Mouse (Mus musculus) ES-Bruce4 (cell line): Measurements from ENCODE around the gene Ak1. TPM values are rescaled to one million over a fixed set of nuclear protein-coding genes. Genes with fewer than 3 reads are reported as not detected.

Experiments used
- H3K27ac ChIP-seq: 2 replicates; pipeline ENCODE4 v1.5.1; 2012; ENCODE audit warnings: low read length, inconsistent platforms; ENCODE audit not compliant: insufficient read depth
- H3K27me3 ChIP-seq: 2 replicates; pipeline ENCODE4 v1.6.1; 2012; ENCODE audit warnings: mild to moderate bottlenecking, low read length, inconsistent platforms; ENCODE audit not compliant: control insufficient read depth, poor library complexity, insufficient read depth, severe bottlenecking
- H3K36me3 ChIP-seq: 2 replicates; pipeline ENCODE4 v1.6.1; 2012; ENCODE audit warnings: inconsistent platforms, mild to moderate bottlenecking, low read length, moderate library complexity; ENCODE audit not compliant: control insufficient read depth, poor library complexity, insufficient read depth, severe bottlenecking
- H3K4me1 ChIP-seq: one replicate; pipeline ENCODE4 v1.8.1; 2011; ENCODE audit warnings: low read length; ENCODE audit not compliant: control insufficient read depth, insufficient read depth
- H3K4me3 ChIP-seq: 2 replicates; pipeline ENCODE4 v1.5.1; 2011; ENCODE audit warnings: low read depth, mild to moderate bottlenecking, low read length
- H3K9ac ChIP-seq: 2 replicates; pipeline ENCODE4 v1.6.1; 2012; ENCODE audit warnings: low read depth, mild to moderate bottlenecking, inconsistent platforms; ENCODE audit not compliant: poor library complexity, severe bottlenecking
- H3K9me3 ChIP-seq: replicated peaks from 2 replicates; pipeline ENCODE4 v1.6.1; 2012; ENCODE audit warnings: mild to moderate bottlenecking, low read length, inconsistent platforms; ENCODE audit not compliant: control insufficient read depth, poor library complexity, insufficient read depth, severe bottlenecking
- CTCF ChIP-seq: IDR thresholded peaks from one replicate; pipeline ENCODE4 v1.8.1; 2011; ENCODE audit warnings: low read depth, low read length
- EP300 ChIP-seq: IDR thresholded peaks from 2 replicates; pipeline ENCODE4 v1.6.1; 2011; ENCODE audit warnings: low read depth, low read length; ENCODE audit not compliant: insufficient read depth
- POLR2A ChIP-seq: IDR thresholded peaks from one replicate; pipeline ENCODE4 v1.8.1; 2011; ENCODE audit warnings: low read length; ENCODE audit not compliant: insufficient read depth
- polyA plus RNA-seq: library from polyadenylated mRNA; stranded (reverse); fragments of >200 nt; gene quantifications from 2 replicates; pipeline ENCODE4 v1.2.4, GENCODE M21; 2011; ENCODE audit warnings: low read depth; ENCODE audit not compliant: missing spikeins, insufficient read depth, insufficient read length

The Ak1 gene
- polyA plus RNA-seq, 1 experiment: 71.8 TPM

DNA sequence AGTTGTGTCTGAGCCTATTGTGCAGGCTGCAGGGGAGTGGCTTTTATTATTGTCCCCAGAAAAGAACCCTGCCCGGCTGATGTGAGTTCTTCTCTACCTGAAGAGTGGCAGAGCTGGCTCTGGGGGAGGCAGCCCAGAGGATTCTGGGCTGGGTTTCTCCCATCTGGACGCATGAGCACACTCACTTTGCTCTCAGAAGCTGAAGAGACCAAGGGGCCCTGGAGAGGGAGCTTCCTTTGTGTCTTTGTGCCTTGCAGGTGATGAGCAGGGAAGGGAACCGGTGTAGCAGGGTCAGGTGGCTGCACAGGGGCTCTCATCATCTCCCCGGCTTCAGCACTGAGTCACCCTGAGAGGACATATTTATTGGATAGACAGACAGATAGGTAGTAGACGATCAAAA is 40.7 kb downstream of the Ak1 start:
- Histone ChIP-seq H3K27ac (no peak overlapping the region), H3K9me3 (no peaks in the 10 kb centered on the region), H3K9ac (no peak overlapping the region), H3K36me3 (no peaks in the 10 kb centered on the region), H3K27me3 (no peaks in the 10 kb centered on the region), H3K4me1 (no peaks in the 10 kb centered on the region), H3K4me3 (no peak overlapping the region)
- TF ChIP-seq POLR2A: no peak
- TF ChIP-seq CTCF: no peak
- TF ChIP-seq EP300: no peak

DNA sequence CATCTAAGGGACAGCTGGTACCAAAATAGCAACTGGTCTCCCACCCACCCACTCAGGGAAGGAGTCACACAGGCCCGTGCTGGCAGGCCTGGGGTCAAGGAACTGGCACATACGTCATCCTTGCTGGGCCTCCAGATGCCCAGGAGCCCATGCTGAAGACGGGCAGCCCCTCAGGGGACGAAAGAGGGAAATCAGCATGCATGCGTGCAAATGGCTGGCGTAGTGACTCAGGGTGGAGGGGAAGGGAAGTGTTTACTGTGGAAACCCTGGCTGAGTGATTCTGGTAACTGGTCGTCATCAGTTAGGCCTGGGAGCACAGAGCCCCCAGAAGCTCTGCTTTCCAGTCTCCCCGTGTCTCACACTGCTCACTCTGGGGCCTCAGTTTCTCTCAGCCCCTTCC is 43.8 kb downstream of the Ak1 start:
- Histone ChIP-seq H3K4me3 (no peak overlapping the region), H3K9ac (no peak overlapping the region), H3K4me1 (no peaks in the 10 kb centered on the region), H3K27me3 (no peaks in the 10 kb centered on the region), H3K27ac (no peak overlapping the region), H3K9me3 (no peaks in the 10 kb centered on the region), H3K36me3 (no peaks in the 10 kb centered on the region)
- TF ChIP-seq CTCF: no peak
- TF ChIP-seq POLR2A: no peak
- no peak for TF ChIP-seq EP300

DNA sequence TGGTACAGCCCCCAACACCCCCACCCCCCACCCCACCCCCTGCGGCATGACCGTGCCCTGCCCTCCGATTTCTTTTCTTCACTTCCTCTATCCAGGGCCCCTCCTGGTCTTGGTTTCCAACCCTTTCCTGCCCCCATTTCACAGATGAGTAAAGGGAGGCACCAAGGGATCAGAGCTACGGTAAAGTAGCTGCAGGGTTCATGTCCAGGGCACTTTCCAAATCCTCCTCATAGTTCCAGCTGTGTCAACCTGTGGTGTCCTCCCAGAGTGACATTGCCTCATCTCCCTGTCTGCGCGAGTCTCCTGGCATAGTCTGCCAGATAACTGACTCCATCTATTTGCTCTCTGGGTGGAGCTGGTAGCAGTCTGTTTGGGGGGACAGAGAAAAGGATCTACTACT is 44.3 kb downstream of the Ak1 start:
- no peaks in the 10 kb centered on the region for H3K9me3 ChIP-seq
- H3K27ac ChIP-seq: no peak overlapping the region
- H3K4me1 ChIP-seq: no peaks in the 10 kb centered on the region
- H3K4me3 ChIP-seq: no peak overlapping the region
- TF ChIP-seq POLR2A (no peak), CTCF (no peak), EP300 (no peak)
- no peaks in the 10 kb centered on the region for H3K27me3 ChIP-seq
- no peak overlapping the region for H3K9ac ChIP-seq
- no peaks in the 10 kb centered on the region for H3K36me3 ChIP-seq

DNA sequence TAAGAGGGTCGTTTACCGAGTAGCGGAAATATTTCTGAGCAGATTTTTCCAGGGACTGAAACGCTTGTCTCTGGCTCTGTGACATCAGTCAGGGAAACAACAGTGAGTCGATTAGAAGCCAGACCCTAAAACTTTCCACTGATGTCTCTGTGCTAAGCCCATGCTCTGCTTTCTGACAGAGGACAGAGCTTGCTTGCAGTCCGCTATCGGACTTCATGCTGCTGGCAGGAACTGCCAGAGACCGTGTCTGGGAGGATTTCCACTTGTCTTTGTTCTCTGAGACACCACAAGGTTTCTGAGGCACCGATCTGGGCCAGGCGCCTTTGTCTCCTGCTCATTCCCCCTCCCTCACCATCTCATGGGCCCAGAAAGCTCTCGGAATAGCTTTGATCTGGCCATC is 46.2 kb downstream of the Ak1 start:
- Histone ChIP-seq H3K36me3 (no peaks in the 10 kb centered on the region; the same call in 1 of the 2 replicates), H3K4me3 (no peak overlapping the region), H3K9me3 (no peaks in the 10 kb centered on the region), H3K9ac (no peak overlapping the region), H3K27me3 (no peaks in the 10 kb centered on the region), H3K4me1 (no peaks in the 10 kb centered on the region), H3K27ac (no peak overlapping the region)
- TF ChIP-seq POLR2A: no peak
- TF ChIP-seq EP300: no peak
- no peak for TF ChIP-seq CTCF

DNA sequence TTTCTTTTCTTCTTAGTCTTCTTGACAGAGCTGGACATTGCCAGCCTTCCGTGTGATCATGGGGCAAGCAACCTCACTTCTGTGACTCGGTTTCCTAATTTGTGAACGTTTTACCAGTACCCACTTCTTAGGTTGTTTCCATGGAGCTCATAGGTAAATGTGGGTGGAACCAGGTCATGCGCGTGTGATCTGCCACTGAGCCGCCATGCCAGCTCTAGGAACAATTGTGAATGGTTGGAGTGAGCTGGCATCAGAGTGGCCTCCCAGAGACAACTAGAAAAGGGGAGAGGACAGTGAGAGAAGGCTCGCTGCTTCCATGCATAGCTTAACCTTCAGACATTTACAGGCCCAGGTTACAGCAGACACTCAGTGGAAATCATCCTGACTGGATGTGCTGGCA is 46.6 kb downstream of the Ak1 start:
- H3K4me1 ChIP-seq: no peaks in the 10 kb centered on the region
- H3K36me3 ChIP-seq: no peaks in the 10 kb centered on the region; the same call in 1 of the 2 replicates
- no peak overlapping the region for H3K27ac ChIP-seq
- H3K9ac ChIP-seq: no peak overlapping the region
- H3K4me3 ChIP-seq: no peak overlapping the region
- no peak for TF ChIP-seq CTCF
- H3K27me3 ChIP-seq: no peaks in the 10 kb centered on the region
- no peaks in the 10 kb centered on the region for H3K9me3 ChIP-seq

DNA sequence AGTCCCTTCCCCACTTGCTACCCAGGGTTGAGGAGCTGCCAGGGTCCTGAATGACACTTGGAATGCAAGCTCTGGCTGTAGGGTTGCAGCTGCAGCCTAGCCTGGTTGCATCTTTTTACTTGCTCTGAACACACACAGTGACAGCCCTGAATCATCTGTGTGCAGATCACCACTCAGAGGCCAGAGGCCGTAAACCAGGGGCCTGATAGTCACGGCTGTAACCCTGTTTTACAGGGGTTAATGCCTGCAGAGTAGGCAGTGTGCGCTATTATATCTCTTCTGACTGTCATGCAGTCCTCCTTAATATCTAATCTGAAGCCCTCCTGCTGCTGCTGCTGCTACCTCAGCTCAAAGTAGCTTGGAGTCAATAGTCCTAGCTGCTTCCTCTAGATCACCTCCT is 48.3 kb downstream of the Ak1 start:
- Histone ChIP-seq H3K9ac (no peak overlapping the region), H3K27me3 (no peaks in the 10 kb centered on the region), H3K4me1 (no peaks in the 10 kb centered on the region), H3K27ac (no peak overlapping the region), H3K4me3 (no peak overlapping the region), H3K9me3 (no peaks in the 10 kb centered on the region), H3K36me3 (no peaks in the 10 kb centered on the region; the same call in 1 of the 2 replicates)
- TF ChIP-seq CTCF (no peak), EP300 (no peak), POLR2A (no peak)
